Mouse (Mus musculus): ENCODE results near the gene Cpsf6.

Gene Cpsf6

DNA sequence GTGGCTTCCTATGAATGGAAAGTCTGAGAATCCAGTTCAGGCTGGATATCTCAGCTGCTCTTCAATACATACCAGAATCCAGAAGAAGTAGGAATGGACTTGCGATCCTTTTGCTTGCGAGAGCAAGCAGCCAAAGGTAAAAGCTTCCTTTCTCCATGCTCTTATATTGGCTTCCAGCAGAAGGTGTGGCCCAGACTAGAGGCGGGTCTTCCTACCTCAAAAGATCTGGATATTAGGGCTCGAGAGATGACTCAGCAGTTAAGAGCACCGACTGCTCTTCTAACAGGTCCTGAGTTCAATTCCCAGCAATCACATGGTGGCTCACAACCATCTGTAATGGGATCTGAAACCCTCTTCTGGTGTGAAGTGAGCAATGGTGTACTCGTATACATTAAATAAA, at the start of gene Cpsf6:
Cpsf6 (minus strand) TSS at position 108 of the 400 bp plus-strand sequence.
- in situ Hi-C loops (cut with MboI, MseI), result no loop called here

DNA sequence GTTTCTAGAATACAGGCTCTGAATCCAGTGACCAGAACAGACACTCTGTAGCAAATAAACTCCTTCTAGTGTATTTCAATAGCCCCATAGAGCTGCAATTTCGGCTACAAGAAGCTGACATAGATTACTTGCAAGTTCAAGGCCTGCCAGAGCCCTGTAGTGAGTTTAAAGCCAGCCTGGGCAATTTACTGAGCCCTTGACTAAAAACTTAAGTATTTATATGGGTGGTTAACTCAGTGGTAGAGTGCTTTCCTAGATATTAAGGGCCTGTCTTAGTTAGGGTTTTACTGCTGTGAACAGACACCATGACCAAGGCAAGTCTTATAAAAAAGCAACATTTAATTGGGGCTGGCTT, 46.8 kb upstream of the Cpsf6 start:
- in situ Hi-C loops (cut with MboI, MseI), result no loop called here

DNA sequence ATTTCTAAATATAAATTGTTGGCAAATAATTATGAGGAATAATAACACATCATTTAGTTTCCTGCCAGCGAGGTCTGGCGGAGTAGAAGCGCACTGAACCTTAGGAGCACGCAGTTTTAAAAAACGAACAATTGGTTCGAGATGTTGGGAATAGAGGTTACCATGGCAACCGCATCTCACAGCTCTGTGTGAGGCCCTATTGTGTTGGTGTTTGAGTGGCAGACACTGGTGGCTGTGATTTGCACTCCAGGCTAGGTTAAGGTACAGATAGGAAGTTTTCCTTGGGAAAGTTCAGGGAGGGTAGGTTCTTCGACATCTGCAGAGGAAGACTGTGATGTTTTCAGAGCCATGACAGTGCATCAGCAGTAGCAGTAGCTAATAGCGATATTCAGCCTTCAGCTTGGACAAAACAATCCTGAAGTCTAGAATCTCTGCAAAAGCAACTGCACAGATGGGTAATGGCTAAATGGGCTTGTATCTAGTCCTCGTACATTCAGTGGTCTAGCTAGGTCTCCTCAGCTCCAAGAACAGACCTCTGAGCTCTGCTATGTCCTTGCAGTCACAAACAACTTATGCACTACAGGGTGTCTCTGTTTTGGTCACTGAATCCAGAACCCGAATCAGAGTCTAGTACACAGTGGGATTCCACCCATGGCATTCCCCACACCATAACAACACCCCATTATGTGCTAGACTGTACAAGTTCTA, 46.2 kb upstream of the Cpsf6 start:
- in situ Hi-C loops (cut with MboI, MseI), result no loop called here

DNA sequence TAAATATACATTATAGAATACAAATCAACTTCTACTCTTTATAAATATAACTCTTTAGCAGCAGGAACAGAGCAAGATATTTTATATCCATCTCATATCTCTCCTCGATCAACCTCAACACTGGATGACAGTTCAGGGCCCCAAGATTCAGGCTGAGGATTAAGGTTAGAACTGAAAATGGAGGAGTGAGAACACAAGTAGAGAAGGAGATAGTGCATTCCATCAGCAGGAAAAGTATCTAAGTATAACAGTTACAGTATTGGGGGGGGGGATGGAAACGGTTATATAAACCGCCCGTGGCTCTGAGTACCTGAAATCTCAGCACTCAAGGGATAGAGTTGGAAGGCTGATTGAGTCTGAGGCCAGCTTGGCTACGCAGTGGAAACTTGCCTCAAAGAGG, 45.2 kb upstream of the Cpsf6 start:
- in situ Hi-C loops (cut with MboI, MseI), result no loop called here

DNA sequence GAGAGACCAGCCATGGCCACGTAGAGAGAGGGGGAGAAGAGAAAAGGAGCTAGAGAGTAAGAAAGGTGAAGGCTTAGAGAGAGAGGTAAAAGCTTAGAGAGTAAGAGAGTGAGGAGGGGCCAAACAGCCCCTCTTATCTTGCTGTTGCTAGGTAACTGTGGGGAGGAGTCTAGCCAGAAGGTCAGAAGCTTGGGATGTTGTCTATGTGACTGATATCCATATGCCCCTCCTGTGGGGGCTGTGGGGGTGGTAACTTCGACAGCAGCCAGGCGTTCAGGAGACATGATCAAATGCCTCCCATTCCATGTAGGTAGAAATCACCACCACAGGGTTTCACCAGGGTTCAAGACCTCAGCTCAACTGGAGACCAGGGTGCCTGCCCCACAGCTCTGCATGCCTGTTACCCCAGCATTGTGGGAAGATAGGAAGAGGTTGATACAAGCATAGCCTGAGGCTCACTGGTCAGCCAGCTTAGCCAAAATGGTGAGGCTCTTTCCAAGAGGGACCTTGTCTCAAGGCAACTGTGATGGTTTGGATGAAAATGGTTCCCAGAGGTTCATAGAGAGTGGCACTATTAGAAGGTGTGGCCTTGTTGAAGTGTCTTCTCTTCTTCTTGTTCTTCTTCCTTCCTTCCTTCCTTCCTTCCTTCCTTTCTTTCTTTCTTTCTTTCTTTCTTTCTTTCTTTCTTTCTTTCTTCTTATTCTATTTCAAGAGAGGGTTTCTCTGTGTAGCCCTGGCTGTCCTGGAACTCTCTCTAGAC, 44.5 kb upstream of the Cpsf6 start:
- in situ Hi-C loops (cut with MboI, MseI), result no loop called here

DNA sequence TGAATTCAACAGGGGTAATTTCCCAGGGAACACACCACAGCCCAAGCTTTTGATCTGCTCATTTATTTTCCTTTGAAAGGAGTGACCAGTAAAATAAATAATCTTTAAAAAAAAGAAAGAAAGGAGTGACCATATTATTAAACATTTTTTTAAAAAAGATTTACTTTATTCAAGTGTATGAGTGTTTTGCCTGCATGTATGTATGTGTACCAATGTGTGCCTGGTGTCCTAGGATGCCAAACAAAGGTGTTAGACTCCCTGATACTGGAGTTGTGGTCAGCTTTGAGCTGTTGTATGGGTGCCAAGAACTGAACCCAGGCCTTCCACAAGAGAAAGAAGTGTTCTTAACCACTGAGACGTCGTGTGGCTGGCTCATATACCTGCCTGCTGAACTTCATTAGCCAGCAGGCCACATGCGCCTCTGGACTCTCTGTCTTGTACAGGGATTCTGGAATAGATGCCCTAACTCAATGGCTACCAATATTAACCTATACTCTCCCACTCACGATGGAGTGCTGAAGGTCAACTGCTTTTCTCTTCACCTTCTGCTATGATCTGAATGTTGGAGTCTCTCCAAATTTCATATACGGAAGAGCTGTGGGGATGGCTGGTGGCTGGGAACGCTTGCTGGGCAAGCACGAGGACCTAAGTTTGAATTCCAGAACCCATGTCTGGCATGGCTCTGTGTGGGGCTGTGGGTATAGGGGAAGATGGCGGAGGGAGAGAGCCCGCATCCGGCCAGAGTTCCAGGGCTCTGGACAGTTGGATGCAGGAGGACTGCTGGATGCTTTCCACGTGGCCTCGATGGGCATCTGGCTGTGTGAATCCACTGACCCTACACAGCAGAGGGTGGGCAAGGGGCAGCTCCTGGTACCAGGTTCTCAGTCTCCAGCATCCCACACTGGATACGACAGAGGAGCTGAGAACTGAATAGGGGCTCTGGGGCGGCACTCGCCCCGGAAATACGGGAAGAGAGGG, 43.5 kb upstream of the Cpsf6 start:
- in situ Hi-C loops (cut with MboI, MseI), result no loop called here

DNA sequence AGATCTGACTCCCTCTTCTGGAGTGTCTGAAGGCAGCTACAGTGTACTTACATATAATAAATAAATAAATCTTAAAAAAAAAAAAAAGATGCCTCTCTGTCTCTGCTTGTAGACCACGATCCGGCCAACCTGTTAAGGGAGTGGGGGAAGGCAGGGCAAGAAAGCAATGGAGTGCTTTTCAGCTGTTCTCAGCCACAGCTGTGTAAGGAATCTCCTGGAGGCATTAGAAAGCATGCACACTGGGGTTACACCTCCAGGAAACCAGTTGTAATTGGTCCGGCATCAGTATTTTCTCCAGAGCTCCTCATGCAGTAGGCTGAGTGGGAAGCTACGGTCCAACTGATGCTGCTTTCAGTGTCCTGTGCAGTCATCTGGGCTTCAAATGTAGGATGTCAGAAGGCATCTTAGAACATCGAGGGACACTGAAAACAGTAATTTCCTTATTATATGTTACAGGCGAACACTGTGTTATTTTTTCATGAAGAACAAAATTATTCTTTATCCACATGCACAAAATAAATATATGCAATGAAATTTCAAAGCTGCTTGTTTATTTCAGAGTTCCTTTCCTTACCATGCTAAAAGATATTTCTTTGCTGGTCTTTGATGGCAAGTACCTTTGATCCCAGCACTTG, 42.5 kb upstream of the Cpsf6 start:
- in situ Hi-C loops (cut with MboI, MseI), result no loop called here

DNA sequence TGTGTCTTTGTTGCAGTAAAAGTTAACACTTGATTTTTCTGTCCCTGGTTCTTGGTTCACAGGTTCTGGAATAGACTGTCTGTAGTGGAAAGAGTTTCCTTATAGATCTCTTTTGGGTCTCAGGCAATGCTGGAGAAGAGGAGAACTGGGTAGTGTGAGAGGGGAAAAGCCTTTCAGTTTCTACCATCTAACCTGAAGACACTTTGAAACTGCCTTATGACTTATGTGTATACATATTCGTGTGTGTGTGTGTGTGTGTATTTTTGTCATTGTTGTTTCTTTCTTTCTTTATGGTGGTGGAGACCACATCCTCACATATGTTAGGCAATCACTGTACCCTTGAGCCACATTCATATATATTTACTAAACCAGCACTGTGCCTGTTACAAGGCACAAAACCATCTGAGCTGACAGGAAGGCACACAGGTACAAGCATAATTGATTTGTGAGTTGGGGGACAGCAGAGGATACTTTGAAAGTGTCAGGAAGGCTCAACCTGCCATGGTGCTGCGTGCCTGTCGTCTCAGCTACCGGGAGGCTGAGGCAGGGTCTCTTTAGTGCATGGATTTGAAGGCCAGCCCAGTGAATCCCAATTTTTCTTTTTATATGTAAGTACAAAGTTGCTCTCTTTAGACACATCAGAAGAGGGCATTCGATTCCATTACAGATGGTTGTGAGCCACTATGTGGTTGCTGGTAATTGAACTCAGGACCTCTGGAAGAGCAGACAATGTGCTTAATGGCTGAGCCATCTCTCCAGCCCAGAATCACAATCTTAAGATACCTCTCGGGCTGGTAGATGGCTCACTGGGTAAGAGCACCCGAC, 41.7 kb upstream of the Cpsf6 start:
- in situ Hi-C loops (cut with MboI, MseI), result no loop called here

DNA sequence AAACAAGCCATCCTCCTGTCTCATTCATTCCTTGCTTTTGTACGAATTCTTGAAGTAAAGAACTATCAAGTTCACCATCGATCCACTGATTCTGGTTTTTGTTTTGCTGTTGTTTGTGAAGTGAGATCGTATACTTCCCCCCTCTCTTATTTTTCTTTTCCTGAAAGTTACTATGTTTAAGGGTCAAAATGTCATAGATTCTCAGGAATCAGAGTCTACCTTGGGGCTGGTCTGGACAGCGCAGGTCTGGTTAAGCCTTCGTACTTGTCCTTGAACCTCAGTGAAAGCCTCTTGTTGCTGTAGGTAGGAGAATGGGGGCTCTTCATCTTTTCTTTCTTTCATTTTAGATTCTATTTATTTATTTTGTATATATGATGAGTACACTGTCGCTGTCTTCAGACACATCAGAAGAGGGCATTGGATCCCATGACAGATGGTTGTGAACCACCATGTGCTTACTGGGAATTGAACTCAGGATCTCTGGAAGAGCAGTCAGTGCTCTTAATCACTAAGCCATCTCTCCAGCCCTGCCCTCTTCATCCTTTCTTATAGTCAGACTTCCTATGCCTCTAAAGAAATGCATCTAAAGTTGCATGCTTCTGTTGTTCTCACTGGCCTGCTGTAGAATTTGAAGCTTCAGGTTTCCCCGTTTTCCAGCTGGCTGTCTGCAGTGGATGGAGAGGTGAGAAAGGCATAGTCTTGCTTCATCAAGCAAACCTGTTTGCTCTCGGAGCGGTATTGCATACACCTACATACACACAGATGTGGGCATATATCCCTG, 40.9 kb upstream of the Cpsf6 start:
- in situ Hi-C loops (cut with MboI, MseI), result no loop called here

DNA sequence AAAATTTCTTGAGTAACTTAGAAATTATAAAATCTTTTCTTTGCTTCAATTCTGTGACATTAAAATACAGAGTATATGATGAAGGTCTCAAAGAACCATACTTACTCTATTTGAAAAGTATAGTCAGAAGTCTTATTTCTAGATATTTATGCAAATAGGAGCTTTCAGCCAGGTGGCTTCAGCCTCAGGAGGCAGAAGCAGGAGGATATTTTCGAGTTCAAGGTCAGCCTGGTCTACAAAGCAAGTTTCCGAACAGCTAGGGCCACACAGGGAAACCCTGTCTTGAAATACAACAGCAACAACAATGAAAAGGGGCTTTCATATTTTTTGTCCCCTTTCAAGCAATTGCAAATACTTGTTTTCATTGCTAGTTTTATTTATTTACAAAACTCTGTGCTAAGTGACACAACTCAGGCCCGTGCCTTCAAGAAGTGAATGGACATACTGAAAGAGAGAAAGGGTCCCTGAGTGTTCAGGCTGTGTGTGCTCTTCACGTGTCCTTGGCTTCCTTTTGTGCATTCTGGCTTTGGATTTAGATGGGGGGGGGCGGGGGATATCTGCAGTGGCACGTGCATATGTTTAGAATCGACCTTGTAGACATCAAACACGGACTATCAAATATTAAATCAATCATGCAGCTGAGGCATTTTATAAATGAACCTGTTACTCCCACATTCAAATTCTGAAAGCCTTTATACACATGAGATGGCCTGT, 39.9 kb upstream of the Cpsf6 start:
- in situ Hi-C loops (cut with MboI, MseI), result no loop called here

DNA sequence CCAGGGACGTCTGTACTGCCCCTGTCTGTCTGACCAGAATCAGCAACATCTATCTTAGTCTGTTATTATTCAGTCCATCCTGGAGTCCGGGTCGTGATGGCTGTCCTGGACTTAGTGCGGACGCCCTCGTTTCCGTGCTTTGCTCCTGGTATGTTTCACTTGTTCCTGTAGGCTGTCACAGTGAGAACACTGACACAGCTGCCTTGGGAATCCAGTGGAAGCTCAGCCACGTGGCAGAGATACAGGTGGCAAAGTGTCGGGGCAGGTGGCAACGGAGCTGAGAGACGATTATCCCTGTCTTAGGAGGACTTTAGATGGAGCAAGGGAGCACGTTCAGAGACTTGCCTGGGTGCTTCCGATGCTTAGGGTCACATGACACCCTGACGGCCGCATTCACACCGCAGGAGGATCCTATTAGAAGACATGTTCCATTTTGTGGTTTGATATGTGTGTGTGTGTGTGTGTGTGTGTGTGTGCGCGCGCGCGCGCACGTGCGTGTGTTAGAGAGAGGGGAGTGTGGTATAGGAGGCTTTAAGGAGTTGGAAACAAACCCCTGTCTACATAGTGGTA, 38.9 kb upstream of the Cpsf6 start:
- in situ Hi-C loops (cut with MboI, MseI), result no loop called here

DNA sequence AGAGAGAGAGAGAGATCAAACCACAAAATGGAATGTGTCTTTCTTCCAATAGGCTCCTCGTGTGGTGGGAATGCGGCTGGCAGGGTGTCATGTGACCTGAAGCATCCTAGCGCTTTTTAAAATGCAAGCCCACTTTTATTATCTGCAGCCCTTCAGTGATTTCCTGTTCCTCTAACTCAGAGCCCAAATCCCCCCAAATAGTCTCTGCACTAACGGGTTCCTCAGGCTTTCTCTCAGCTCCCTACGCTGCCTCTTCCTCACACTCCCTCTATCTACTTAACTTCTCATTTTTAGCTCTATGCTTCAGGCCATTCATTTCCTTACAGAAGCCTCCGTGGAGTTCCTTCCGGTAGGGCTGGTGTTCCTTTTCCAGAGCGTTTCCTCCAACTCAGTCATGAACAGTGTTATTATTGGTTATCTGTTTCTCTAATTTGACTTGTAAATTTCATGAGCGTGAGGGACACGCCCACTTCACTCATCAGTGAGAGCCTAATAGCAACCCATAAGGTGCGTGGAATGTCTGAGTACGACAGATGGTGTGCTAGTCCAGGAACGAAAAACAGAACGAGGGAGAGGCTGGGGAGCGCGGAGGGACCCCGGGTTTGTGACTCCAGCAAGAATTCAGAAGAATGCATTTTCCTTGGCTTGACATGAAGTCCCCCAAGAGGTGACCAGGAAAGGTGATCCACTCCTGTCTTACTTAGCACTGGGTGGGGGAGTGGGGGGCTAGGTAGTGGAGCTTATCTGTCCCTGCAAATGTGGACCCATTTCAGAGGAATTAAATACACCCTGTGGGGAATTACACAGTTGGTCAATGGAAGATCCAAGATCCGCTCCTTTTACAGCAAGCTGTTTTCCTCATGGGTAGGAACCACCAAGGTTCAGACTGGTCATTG, 38.2 kb upstream of the Cpsf6 start:
- in situ Hi-C loops (cut with MboI, MseI), result no loop called here

DNA sequence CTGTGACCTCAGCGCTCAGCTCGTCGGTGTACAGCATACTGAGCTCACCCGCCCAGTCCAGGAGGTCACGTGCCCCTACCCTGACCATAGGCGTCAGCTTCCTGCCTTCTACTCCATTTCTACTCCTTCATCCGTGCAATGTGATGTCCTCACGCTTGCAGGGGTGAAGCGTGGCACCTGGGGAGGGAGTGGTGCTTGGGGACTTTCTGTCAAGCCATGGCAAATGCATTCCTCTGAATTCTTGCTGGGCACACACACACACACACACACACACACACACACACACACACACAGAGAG, 37.6 kb upstream of the Cpsf6 start:
- in situ Hi-C loops (cut with MboI, MseI), result no loop called here

DNA sequence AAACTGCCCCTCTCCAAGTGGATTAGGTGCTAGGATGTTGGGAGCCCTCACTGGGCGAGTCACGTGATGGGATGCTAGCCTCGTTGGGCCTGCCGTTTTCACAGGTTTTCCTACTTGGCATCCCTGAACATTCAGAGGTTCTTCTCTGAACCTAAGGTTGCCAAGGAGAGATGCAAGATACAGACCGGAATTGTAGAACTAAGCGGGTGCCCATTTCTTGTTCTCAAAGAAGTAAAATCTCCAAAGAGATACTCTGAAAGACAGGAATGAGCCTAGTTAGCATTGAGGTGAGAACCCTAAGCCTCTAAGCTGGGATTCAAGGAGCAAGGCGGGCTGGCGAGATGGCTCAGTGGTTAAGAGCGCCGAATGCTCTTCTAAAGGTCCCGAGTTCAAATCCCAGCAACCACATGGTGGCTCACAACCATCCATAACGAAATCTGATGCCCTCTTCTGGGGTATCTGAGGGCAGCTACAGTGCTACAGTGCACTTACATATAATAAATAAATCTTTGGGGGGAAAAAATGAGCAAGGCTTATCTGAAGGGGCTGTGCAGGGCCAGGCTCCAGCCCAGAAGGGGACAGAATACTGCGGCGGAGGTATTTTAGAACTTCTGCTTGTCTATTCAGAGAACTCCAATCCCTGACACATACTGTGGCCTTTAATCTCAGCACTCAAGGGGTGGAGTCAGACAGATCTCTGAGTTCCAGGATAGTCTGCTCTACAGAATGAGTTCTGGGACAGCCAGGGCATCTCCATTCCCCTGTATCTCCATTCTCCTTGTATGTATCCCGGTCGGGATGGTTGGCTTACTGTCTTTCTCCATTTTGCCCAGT, 37.0 kb upstream of the Cpsf6 start:
- in situ Hi-C loops (cut with MboI, MseI), result no loop called here

DNA sequence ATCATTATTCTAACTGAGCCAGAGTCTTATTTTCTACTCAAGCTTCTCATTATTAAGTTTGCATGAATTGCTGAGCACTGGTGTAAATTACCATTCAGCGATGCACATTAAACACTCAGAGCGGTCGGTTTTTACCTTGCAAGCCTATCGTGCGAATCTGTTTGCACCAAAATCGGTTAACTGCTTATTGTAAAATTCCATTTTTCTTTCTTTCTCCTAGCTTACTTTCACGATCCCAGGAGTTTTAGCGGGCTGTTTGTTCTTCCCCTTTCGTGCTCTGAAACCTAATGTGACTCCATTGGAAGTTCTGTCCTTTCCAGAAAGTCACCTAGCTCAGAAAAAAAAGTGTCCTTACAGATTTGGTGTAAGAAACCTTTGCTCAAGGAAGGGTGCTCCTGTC, 36.3 kb upstream of the Cpsf6 start:
- in situ Hi-C loops (cut with MboI, MseI), result no loop called here

DNA sequence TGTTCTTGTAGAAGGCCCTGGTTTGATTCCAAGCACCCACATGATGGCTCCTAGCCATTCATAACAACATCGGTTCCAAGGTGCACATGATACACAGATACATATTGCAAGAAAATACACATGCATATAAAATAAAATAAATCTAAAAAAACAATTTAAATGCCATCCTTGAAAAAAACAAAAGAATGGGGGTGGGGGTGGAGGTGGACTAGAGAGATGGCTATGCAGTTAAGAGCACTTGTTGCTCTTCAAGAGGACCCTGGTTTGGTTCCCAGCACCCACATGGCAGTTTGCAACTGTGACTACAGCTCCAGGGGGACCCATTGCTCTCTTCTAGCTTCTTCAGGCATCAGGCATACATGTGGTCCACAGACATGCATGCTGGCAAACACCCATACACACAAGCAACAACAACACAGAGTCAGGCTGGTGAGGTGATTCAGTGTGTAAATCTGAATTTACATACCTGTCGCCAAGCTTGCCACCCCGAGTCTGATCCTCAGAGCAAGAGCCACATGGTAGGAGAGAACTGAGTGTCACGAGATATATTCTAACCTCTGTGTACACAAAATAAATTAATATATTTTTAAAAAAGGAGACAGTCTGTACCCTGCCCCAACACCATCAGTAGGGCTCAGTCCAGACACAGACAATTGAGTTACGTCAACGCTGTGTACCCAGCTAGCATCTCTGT, 35.7 kb upstream of the Cpsf6 start:
- in situ Hi-C loops (cut with MboI, MseI), result no loop called here

DNA sequence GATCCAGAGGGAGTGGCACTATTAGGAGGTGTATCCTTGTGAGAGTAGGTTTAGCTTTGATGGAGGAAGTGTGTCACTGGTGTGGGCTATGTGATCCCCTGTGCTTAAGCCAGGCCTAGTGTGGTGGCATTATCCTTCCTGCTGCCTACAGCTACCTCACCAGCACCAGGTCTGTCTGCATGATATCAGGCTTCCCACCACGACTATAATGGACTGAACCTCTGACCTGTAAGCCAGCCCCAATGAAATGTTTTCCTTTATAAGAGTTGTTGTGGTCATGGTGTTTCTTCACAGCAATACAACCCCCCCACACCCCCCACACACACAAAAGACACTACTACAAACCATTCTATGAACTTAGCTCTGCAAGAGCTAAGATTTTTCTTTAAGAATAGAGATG, 34.9 kb upstream of the Cpsf6 start:
- in situ Hi-C loops (cut with MboI, MseI), result no loop called here

Measured in T-helper 1 cell (primary cell).